Mouse (Mus musculus): ENCODE data around the gene Wfs1. TPM values are rescaled to one million over a fixed set of nuclear protein-coding genes. Genes with fewer than 3 reads are reported as not detected.
"Not testable (repeated sequence)": the region's sequence is repeated elsewhere in the genome, so short reads cannot be mapped to it uniquely, and the experiment has no call there.

Wfs1 gene
- total RNA-seq, 2 experiments from 2014 or later, result not detected

DNA sequence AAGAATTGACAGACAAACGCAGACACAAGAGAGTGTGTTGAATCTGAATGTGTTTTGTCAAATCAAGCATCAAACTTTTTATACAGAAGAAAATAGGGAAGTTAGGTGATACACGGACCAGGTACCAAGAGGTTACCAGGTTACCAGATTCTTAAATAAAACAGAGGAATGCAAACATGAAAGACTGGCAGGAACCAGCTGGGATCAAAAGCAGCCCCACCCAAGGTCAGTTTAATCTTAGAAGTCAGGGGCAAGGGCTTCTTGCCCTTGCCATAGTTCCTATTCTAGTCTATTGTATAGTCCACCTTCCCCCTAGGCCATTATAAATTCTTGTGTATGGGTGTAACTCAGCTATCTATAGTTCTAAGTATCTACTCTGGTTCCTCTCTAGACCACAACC, 50.0 kb downstream of the Wfs1 start:
- not testable (repeated sequence) for ATAC-seq (replicated peaks; ENCODE audit: low FRiP score, low TSS enrichment, poor library complexity, severe bottlenecking)

DNA sequence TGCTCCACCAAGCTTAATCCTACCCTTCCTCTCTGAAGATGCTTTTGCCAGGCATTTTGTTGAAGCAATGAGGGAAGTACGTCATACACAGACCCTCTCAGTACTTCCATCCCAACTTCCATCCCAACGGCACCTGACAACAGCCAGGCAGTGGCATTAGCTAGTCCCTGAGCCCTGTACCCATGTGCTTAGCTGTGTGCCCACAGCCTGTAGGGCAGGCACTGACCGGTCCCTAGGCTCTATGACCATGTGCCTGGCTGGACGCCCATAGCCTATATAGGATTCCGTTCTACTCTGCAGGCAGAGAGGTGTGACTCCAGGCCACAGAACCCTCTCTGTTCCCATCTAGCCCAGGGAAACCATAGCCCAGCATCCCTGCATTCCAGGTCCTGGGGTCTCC, 51.0 kb downstream of the Wfs1 start:
- ATAC-seq (replicated peaks; ENCODE audit: low FRiP score, low TSS enrichment, poor library complexity, severe bottlenecking), result no peak

DNA sequence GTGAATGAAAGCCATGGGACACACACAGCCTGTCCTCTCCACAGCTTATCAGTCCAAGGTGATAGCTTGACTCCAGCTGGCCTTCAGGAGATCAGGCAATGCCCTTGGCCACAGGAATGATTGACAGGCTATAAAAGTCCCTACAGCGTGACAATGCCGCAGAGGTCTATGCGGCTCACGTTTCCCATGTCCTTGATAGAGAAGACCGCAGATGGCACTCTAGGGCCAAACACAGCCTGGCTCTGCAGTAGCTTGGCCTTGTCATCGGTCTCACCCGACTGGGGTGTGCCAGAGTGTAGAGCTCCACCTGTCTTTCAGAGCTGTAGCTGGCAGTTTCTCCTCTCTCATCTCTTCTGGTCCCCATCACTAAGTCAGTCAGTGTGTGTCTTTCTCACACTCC, 52.5 kb downstream of the Wfs1 start:
- no peak for ATAC-seq (replicated peaks; ENCODE audit: low FRiP score, low TSS enrichment, poor library complexity, severe bottlenecking)

DNA sequence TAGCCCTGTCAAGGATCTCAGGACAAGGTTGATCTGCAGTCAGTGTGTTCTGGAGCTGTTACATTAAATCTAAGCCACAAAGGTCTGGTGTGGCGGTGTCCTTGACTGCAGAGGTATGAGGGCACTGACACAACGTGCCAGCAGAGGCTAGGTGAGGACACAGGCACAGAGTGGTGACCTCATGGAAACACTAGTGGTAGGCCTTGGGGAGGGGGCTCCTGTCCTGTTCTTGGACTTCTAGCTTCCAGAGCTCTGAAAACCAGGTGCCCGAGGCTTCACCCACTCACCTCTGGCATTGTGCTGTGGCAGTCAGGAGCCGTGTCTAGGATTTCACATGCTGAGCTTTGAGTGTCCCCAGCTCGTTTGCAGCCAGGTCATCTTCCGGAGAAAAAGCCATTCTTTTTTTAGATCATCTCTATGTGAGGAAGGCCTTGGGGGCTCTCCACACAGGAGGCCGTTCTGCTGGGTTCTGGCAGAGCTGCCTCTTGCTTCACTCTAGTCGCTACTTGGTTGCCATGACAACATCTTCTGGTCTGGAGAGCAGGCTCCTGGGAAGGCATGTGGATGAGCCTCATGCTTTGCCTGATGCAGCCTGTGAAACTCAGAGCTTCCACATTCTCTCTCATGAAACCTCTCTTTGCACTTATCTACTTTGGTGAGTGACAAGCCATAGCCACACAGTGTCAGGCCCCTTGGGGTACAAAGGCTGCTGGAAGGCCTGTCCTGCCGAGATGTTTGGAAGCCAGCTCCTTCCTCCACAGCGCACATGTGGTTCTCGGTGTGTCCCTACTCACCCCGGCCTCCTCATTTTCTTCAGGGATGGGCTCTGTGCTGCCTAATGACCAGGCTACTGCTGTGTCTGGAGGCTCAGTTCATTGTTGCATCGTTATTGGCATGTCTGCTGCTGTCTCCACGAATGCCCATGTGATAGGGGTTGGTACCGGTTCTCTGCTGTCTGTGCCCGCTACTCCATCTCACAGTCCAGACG, 53.2 kb downstream of the Wfs1 start:
- no peak for ATAC-seq (replicated peaks; ENCODE audit: low FRiP score, low TSS enrichment, poor library complexity, severe bottlenecking)

DNA sequence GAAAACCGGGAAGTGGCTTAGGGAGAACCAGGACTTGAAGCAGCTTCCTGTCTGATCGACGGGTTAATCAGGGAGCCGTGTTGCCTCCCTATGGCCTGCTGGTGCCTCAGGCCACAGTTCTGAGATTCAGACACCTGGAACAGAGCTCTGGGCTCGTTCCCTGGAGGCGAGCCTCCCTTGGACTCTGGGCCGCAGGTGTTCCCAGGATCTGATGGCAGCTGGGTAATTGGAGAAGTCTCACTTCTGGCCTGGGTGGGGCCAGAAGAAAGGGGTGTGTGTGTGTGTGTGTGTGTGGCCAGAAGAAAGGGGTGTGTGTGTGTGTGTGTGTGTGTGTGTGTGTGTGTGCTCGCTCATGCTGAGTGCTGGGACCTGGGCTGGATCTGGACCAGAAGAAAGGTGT, 55.6 kb downstream of the Wfs1 start:
- ATAC-seq (replicated peaks; ENCODE audit: low FRiP score, low TSS enrichment, poor library complexity, severe bottlenecking), result no peak

DNA sequence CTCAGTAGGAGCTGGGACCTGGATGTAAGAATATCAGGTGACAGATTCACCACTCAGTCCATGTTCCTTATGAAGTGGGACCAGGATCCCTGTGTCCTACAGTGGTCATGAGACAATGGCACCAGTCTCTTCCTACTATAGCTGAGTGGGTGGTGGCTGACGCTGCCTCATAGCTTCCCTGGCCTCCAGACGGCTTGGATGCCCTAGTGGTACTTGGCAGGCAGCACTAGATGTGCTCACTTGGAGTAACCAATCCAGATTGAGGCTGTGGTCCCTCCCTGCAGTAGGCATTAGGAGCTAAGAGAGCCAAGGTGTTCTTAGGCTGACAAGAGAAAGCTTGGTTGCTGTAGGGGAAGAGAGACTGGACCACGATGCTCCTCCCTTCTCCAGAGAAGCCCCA, 59.6 kb downstream of the Wfs1 start:
- ATAC-seq (replicated peaks; ENCODE audit: low FRiP score, low TSS enrichment, poor library complexity, severe bottlenecking), result no peak

DNA sequence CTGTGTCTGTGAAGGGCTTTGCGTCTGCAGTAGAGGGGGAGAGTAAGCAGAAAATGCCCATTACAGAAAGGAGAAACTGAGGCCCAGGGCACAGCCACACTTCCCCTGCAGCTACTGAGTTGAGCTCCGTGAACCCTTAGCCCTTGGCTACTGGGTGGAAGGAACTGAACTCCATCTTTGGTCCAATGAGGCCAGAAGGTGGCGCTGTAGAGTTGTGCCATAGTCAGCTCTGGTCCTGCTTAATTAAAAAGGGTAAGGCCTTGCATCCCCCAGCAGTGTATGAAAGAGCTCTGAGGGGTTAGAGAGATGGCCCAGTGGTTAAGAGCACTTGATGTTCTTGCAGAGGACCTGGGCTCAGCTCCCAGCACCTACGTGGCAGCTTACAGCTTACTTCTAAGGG, 60.3 kb downstream of the Wfs1 start:
- ATAC-seq (replicated peaks; ENCODE audit: low FRiP score, low TSS enrichment, poor library complexity, severe bottlenecking), result no peak

DNA sequence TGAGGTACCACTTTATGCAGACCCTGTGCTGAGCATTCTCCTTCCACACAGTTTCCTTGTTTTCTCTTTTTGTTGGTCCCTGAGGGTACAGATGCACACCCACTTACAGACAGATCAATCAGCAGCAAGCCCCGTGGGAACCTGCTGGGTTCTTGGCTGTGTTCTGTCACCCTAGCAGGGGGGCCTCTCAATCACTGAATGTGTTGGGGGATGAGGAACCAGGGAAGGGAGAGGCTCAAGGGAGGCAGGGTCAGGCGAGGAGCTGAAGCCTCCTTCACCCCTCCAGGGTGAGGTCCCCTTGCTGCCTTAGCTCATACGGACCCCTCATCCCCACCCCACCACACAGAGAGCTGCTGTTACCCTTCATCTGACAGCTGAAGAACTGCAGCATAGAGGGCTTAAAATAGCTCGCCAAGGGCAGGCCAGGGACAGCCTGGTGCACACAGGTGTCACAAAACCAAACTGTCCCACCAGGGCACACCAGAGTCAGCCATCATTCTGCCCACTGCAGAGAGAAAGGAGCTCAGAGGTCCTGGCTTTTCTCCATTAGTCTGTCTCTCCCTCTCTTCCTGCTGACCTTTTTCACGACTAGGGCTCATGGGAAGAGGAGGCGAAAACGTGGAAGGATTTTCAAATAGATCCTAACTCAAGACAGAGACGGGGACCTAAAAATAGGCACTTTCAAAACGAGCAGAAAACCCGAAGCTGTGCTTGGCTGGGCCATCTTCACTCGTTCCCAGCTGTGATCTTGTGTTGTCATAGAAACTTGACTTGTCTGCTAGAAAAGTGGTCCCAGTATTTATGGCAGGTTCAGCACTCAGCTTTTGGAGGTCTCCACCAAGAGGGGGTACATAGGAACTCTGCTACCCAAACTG, 64.9 kb downstream of the Wfs1 start:
- no peak for ATAC-seq (replicated peaks; ENCODE audit: low FRiP score, low TSS enrichment, poor library complexity, severe bottlenecking)

DNA sequence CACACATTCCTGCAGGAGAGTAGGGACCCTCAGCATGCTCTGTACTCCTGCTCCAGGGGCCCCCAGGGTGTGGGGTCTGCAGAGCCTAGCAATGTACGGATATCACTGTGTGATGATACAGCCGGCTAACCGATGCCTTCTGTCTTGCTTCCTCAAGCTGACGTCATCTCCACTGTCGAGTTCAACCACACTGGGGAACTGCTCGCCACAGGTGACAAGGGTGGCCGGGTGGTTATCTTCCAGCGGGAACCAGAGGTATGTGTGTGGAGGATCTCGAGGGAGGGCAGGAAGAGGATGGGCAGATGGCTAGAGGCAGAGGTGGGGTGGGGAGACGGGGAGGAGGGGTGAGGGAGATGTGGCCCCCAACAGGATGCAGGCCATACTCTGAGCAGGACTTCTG, 66.2 kb downstream of the Wfs1 start:
- no peak for ATAC-seq (replicated peaks; ENCODE audit: low FRiP score, low TSS enrichment, poor library complexity, severe bottlenecking)

DNA sequence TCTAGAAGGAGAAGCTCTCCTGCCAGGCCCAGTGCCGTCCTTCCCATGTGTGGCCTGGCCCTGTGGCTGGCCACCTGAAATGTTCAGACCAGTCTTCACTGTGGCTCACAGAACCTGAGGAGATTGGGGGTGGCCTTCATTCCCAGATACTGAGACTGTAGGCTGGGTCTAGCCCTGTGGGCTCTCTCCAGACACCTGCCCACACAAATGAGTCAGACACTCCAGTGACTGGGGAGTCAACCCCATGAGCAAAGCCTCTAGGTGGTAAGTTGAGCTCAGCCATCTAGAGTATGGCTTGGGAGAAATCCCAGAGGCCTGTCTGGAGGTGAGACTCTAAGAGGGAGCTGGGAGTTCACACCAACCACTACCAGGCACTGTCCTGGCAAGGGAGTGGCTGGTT, 67.1 kb downstream of the Wfs1 start:
- no peak for ATAC-seq (replicated peaks; ENCODE audit: low FRiP score, low TSS enrichment, poor library complexity, severe bottlenecking)

DNA sequence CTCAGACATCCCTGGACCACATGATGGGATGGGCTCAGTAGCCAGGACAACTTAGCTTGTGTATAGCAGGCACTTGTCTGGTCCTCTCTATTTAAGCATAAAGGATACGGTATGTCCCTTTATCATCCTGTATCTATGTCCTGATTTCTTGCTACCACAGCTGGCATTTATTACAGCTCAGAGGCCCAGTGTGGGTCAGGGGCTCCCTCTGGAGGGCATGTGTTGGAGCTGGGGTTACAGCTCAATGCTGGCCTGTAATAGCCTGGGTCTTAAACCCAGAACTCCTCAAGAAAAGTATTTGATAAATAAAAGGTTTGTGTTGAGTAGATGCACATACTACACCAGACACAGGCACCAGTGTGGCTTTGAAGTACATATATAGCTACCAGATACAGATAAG, 68.9 kb downstream of the Wfs1 start:
- no peak for ATAC-seq (replicated peaks; ENCODE audit: low FRiP score, low TSS enrichment, poor library complexity, severe bottlenecking)

DNA sequence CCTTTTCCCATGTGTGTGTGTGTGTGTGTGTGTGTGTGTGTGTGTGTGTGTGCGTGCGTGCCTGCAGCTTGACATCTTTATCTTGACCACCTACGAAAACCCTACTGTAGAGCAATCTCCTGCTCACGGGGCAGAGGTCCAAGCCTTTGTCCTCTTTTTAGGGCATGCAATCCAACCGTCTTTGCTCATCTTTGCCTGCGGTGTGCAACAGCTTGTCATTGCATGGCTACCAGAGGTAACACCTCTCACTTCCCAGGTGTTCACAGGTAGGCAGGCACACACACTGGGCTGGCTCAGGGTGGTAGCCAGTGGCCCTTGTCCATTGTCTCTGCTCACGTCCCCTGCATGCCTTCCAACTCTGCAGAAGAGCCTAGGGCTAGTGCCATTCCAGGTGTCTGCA, 71.0 kb downstream of the Wfs1 start:
- no peak for ATAC-seq (replicated peaks; ENCODE audit: low FRiP score, low TSS enrichment, poor library complexity, severe bottlenecking)

DNA sequence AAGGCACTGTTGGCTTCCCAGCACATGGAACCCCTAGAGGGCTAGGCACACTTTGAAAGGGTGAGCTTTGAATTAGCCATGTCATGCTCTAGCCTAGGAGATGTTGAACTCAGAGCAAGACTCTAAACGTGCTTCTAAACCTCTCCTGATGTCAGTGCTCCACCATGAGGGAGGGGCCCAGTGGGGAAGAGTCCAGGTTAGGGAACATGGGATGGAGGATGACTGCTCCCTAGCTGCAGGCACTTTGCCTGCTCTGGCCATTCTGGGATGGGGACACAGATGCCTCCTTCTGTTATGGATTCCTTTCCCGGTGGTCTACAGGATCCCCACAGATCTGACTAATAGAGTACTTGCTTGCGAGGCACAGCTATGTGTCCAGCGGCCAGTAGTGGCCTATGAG, 71.8 kb downstream of the Wfs1 start:
- no peak for ATAC-seq (replicated peaks; ENCODE audit: low FRiP score, low TSS enrichment, poor library complexity, severe bottlenecking)

DNA sequence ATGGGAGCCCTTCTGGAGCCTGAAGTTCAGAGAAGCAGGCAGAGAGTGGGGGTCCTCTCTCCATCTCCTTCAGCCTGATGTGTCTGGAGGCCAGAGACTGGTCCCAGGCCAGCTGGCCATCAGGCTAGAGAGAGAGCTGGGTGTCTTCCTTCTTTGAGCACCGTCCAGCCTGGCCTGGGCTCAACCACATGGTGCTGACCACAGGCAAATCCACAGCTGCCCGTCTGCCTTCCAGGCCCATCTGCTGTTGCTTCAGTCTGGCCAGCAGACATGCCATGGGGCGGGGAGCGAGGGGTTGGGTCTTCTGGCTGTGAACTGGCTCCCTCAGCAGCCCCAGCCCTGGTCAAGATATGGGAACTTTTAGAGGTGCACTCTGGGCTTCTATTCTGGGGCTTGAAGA, 72.4 kb downstream of the Wfs1 start:
- ATAC-seq (replicated peaks; ENCODE audit: low FRiP score, low TSS enrichment, poor library complexity, severe bottlenecking), result no peak

Other genes with a start within 250 kb of the Wfs1 start
- gene Bloc1s4, start 240.6 kb downstream of the Wfs1 start, total RNA-seq (2014; fragmentation: Nextera tagmentation), result 10.4 and 15.1 TPM in 2 replicates
- gene Bloc1s4, start 240.6 kb downstream of the Wfs1 start, total RNA-seq (2017), result 23.2 and 24.4 TPM in 2 replicates
- gene Mrfap1, start 192.4 kb downstream of the Wfs1 start, total RNA-seq (2014; fragmentation: Nextera tagmentation), result 150 and 174 TPM in 2 replicates
- gene Mrfap1, start 192.4 kb downstream of the Wfs1 start, total RNA-seq (2017), result 236 and 255 TPM in 2 replicates
- 17.0 and 17.2 TPM in 2 replicates for gene Man2b2, start 158.6 kb downstream of the Wfs1 start, total RNA-seq (2014; fragmentation: Nextera tagmentation)
- gene Man2b2, start 158.6 kb downstream of the Wfs1 start, total RNA-seq (2017), result 7.8 and 8.3 TPM in 2 replicates
- not detected in 2 replicates for gene Ppp2r2c, start 120.7 kb downstream of the Wfs1 start, total RNA-seq (2014; fragmentation: Nextera tagmentation)
- not detected in 2 replicates for gene Ppp2r2c, start 120.7 kb downstream of the Wfs1 start, total RNA-seq (2017)
- 0.25 and 0.39 TPM in 2 replicates for gene Gm1043, start 96.2 kb upstream of the Wfs1 start, total RNA-seq (2014; fragmentation: Nextera tagmentation)
- 0.15 and 0.94 TPM in 2 replicates for gene Gm1043, start 96.2 kb upstream of the Wfs1 start, total RNA-seq (2017)

Data from megakaryocyte-erythroid progenitor cell, adult 5-6 weeks (primary cell).